Mouse (Mus musculus): Measurements from ENCODE around the gene Arl8b. TPM values are rescaled to one million over a fixed set of nuclear protein-coding genes. Genes with fewer than 3 reads are reported as not detected.

The Arl8b gene
- polyA plus RNA-seq, 1 experiment = 15.7 TPM

DNA sequence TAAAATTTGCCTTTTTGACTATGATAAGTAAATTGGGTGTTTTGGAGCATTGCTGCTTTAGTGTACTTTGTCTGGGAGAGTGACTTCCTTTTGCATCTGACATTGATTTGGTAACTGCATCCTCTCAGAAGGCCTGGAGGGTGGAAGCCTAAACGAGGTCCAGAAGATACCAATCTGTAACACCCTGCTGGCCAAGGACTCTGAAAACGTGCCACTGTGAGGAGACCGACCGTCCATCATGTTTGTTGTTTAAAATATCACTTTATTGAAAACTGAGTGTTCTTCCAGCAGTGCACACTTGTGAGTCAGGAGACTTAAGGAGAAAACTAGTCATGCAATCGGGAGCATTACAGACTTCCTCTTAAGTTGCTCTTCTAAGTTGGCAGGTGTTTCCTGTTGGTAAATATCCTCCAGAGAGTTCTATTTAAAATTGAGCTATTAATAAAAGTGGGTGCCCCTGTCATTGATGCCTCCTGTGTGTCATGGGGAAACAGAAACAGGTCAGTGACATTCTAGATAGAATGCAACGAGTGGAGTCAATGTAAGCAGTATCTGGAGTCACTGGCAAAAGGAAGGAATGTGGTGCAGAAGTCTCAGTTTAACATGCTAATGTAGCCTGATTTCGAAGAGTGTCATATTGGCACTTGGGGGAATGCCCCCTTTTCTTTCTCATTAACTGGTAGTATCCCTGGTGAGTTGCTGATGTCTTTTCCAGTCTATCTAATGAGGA is 42.1 kb downstream of the Arl8b start:
- TF ChIP-seq CTCF (IDR thresholded peaks at IDR 0.05; ENCODE audit: control insufficient read depth, insufficient read depth, low read length) (no peak), POLR2A (IDR thresholded peaks at IDR 0.05; ENCODE audit: borderline replicate concordance, control insufficient read depth, low read depth, low read length) (no peak)
- 3% methylated on average over 7 of the region's 7 CpGs for WGBS
- H3K4me1 ChIP-seq (ENCODE audit: control insufficient read depth, insufficient read depth, low read length) = peaks cover 1% of the 10 kb centered on the region; the same call in 1 of the 2 replicates
- H3K4me3 ChIP-seq (replicated peaks; ENCODE audit: control insufficient read depth, low read depth, low read length) = no peak overlapping the region
- no peak overlapping the region; the same call in 1 of the 2 replicates for H3K27ac ChIP-seq (ENCODE audit: control insufficient read depth, insufficient read depth, low read depth, low read length, poor library complexity)

DNA sequence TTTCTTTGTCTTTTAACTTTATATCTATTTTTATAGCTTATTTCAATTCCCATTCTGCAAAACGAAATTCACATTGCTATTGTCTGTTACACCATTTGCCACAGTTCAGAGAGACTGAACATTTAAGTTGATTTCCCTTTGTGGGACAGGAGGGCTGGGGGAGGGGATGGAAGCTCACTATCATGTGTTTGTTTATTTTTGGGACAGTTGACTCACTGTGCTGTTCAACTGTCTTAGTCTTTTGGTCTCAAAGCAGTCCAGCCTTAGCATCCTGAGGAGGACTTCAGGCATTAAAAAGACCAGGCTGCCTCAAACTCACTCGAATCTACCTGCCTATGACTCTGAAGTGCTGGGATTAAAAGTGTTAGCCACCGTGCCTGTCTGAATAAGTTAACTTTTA is 43.2 kb downstream of the Arl8b start:
- Histone ChIP-seq H3K4me3 (replicated peaks; ENCODE audit: control insufficient read depth, low read depth, low read length) (no peak overlapping the region), H3K4me1 (ENCODE audit: control insufficient read depth, insufficient read depth, low read length) (peaks cover 1% of the 10 kb centered on the region; the same call in 1 of the 2 replicates), H3K27ac (ENCODE audit: control insufficient read depth, insufficient read depth, low read depth, low read length, poor library complexity) (no peak overlapping the region)
- 53% methylated on average over 3 of the region's 3 CpGs for WGBS
- TF ChIP-seq CTCF (IDR thresholded peaks at IDR 0.05; ENCODE audit: control insufficient read depth, insufficient read depth, low read length) (no peak), POLR2A (IDR thresholded peaks at IDR 0.05; ENCODE audit: borderline replicate concordance, control insufficient read depth, low read depth, low read length) (no peak)

DNA sequence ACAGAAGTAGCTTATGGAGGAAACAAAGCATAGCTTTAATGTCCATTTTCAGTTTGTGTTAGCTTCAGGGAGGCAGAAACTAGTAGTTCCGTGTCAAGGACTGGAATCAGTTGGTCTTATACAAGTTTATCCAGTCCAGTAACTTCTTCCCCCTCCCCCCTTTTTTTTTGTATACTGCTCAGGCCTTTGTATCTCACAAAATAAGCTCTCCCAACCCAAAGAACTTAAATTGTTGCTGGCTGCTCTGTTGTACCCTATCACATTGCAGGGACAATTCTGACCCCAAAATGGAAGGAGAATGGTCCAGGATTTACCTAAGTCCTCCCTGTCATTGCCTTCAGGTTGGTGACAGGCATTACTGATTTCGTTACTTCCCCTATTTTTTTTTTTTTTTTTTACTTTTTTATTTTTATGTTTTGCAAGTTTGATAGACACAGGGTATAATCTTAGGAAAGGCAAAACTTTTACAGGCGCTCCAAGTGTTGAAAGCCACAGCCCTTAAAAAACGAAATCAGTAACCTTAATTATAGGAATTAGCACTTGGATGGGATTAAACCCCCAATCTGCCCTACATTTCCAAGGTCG is 44.5 kb downstream of the Arl8b start:
- H3K4me3 ChIP-seq (replicated peaks; ENCODE audit: control insufficient read depth, low read depth, low read length) = peak overlapping the region; percentile 41
- H3K27ac ChIP-seq (ENCODE audit: control insufficient read depth, insufficient read depth, low read depth, low read length, poor library complexity) = no peak overlapping the region
- H3K4me1 ChIP-seq (ENCODE audit: control insufficient read depth, insufficient read depth, low read length) = peaks cover 1% of the 10 kb centered on the region; the same call in 1 of the 2 replicates
- TF ChIP-seq CTCF (IDR thresholded peaks at IDR 0.05; ENCODE audit: control insufficient read depth, insufficient read depth, low read length) (no peak), POLR2A (IDR thresholded peaks at IDR 0.05; ENCODE audit: borderline replicate concordance, control insufficient read depth, low read depth, low read length) (no peak)
- WGBS = 16% methylated on average over 5 of the region's 5 CpGs

DNA sequence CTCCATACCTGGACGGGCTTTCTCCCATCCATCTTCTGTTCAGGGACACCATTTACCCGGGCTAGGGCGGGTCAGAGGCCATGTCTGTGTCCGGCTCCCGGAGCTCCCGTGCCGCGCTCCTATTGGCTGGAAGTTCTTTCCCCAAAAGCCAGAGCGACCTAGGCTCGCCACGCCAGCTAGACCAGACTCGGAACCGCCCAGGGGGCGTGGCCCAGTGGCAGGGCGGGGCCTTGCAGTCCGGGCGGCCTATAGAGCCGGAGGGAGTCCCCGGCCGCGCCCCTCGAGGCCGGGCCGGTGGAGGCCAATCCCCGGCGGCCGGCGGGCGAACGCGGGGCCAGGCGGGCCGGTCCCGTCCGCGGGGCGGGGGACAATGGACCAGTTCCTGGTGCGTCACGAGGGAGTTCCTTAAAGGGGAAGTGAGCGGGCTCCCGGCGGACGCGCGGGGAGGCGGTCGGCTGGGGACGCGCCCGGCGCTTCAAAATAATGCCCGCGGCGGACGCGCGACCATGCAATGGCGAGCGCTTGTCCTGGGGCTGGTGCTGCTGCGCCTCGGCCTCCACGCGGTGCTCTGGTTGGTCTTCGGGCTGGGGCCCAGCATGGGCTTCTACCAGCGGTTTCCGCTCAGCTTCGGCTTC is 45.5 kb downstream of the Arl8b start, which contains the start of gene Edem1:
Edem1 (plus strand) TSS at position 408 of the 635 bp plus-strand sequence.
- H3K4me1 ChIP-seq (ENCODE audit: control insufficient read depth, insufficient read depth, low read length) = peaks cover 1% of the 10 kb centered on the region; the same call in 1 of the 2 replicates
- H3K27ac ChIP-seq (ENCODE audit: control insufficient read depth, insufficient read depth, low read depth, low read length, poor library complexity) = peak within 1 kb of the TSS; percentile 88
- TF ChIP-seq CTCF (IDR thresholded peaks at IDR 0.05; ENCODE audit: control insufficient read depth, insufficient read depth, low read length) (no peak), POLR2A (IDR thresholded peaks at IDR 0.05; ENCODE audit: borderline replicate concordance, control insufficient read depth, low read depth, low read length) (peak; percentile 57; the same call in 1 of the 2 replicates)
- under 1% methylated on average over 67 of the region's 67 CpGs for WGBS
- peak within 1 kb of the TSS; percentile 77 for H3K4me3 ChIP-seq (replicated peaks; ENCODE audit: control insufficient read depth, low read depth, low read length)

DNA sequence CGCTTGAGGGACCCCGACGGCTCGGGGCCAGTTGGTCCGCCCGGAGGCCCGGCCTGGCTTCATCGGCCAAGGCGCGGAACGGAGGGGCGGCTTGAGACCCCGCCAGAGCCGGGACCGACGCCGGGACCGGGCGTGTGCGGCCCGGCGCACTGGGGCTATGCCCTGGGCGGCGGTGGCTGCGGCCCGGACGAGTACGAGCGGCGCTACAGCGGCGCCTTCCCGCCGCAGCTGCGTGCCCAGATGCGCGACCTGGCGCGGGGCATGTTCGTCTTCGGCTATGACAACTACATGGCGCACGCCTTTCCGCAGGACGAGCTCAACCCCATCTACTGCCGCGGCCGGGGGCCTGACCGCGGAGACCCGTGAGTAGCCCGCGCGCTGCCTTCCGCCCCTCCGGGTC is 46.0 kb downstream of the Arl8b start:
- TF ChIP-seq CTCF (IDR thresholded peaks at IDR 0.05; ENCODE audit: control insufficient read depth, insufficient read depth, low read length) = no peak
- no peak for TF ChIP-seq POLR2A (IDR thresholded peaks at IDR 0.05; ENCODE audit: borderline replicate concordance, control insufficient read depth, low read depth, low read length)
- Histone ChIP-seq H3K4me3 (replicated peaks; ENCODE audit: control insufficient read depth, low read depth, low read length) (peak overlapping the region; percentile 77), H3K4me1 (ENCODE audit: control insufficient read depth, insufficient read depth, low read length) (peaks cover 3% of the 10 kb centered on the region), H3K27ac (ENCODE audit: control insufficient read depth, insufficient read depth, low read depth, low read length, poor library complexity) (peak overlapping the region; percentile 88)
- under 1% methylated on average over 56 of the region's 56 CpGs for WGBS

DNA sequence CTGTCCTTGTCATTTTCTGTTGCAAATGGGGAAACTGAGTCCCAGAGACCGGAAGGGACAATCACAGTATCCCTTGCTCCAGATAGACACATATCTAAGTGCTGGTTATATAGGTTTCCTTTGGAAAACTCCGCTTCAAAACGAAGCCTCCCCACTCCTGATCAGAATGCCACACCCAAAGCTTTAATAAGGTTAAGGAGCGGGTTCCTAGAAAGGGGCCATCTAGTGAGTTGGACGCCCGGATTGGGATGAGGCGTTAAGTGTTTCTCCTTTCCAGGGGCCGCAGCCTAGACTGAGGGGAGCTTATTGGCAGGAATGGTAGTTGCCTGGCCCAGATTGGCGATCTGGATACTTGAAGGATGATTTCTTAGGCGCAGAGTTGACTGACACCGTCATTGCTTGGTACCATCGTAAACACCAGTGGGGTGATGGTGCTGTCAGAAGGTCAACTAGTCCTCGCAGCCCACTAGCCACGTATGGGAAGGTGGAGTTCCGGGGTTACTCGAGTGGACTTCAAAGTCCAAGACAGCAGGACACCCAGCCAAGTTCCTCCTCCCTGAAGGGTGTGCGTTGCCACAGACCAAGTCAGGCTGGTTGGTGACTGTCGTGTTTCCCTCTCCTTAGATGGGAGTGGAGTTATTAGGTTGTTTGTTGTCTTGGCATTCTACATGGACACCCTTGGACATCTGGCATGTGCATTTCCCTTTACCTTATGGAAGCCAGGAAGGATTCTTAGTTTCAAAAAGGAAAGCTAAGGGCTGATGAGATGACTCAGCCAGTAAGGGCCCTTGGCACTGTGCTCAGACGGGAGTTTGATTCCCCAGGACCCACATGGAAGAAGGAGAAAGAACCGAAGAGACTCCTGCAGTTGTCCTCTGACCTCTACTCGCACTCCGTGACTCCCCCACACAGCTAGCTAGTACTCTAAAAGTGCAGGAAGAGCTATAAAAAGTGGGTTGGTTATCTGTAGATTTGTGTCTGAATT is 46.8 kb downstream of the Arl8b start:
- TF ChIP-seq CTCF (IDR thresholded peaks at IDR 0.05; ENCODE audit: control insufficient read depth, insufficient read depth, low read length) = no peak
- Histone ChIP-seq H3K4me1 (ENCODE audit: control insufficient read depth, insufficient read depth, low read length) (peaks cover 4% of the 10 kb centered on the region), H3K27ac (ENCODE audit: control insufficient read depth, insufficient read depth, low read depth, low read length, poor library complexity) (peak overlapping the region; percentile 88), H3K4me3 (replicated peaks; ENCODE audit: control insufficient read depth, low read depth, low read length) (peak overlapping the region; percentile 77)
- 10% methylated on average over 22 of the region's 22 CpGs for WGBS

DNA sequence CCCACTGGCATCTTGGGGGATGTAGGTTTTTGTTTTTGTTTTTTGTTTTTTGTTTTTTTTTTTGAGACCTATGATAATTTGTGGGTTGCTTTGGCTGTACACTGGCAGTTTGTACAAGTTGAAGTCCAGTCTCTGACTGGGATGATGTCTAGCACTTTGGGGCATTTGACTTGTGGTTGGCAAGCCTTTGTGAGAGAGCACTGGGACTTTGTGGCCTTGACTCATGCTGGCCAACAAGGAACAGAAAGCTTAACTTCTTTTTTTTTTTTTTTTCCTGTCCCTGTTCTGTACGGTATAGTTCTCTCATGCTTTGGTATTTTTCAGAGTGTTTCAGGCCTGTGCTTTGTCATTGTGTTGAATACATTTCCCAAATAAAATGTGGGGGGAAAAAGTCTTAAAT is 49.3 kb downstream of the Arl8b start:
- WGBS = 14% methylated on average over 1 of the region's 1 CpGs
- H3K27ac ChIP-seq (ENCODE audit: control insufficient read depth, insufficient read depth, low read depth, low read length, poor library complexity) = no peak overlapping the region
- no peak overlapping the region for H3K4me3 ChIP-seq (replicated peaks; ENCODE audit: control insufficient read depth, low read depth, low read length)
- peaks cover 6% of the 10 kb centered on the region for H3K4me1 ChIP-seq (ENCODE audit: control insufficient read depth, insufficient read depth, low read length)
- TF ChIP-seq POLR2A (IDR thresholded peaks at IDR 0.05; ENCODE audit: borderline replicate concordance, control insufficient read depth, low read depth, low read length) (no peak), CTCF (IDR thresholded peaks at IDR 0.05; ENCODE audit: control insufficient read depth, insufficient read depth, low read length) (no peak)
